In genomic region chr13:112651183-112651582, GRCm38 (mm10) we compare ENCODE assay signal across 18 mouse cellular contexts. TPM values are rescaled to one million over a fixed set of nuclear protein-coding genes. Genes with fewer than 3 reads are reported as not detected.
"Had no signal": no experiment of that assay in that cellular context is flagged by ENCODE, and none has a peak within 500 bp of the region (broad histone marks: within the 10 kb centered on the region; RNA-seq: fewer than 3 reads in every experiment).

No protein-coding gene starts in this region.

- H3K36me3 ChIP-seq: midbrain, embryonic 13.5 days; midbrain, embryonic 15.5 days; neural tube, embryonic 12.5 days had no signal

- H3K4me3 ChIP-seq: megakaryocyte, embryonic 14.5 days; midbrain, embryonic 13.5 days; midbrain, embryonic 15.5 days; neural tube, embryonic 12.5 days had no signal

- ATAC-seq: midbrain, embryonic 13.5 days; midbrain, embryonic 15.5 days had no signal

- H3K4me1 ChIP-seq: megakaryocyte, embryonic 14.5 days; midbrain, embryonic 13.5 days; midbrain, embryonic 15.5 days; neural tube, embryonic 12.5 days had no signal

- H3K9ac ChIP-seq: lung, embryonic 14.5 days; midbrain, embryonic 13.5 days; midbrain, embryonic 15.5 days; neural tube, embryonic 12.5 days had no signal

- DNase-seq: lung, adult 18-20 months; lung, embryonic 14.5 days; lung, postnatal 10 days; lung, postnatal 36 days; right cerebral cortex, postnatal 14 days; right cerebral cortex, postnatal 4 days; spleen, adult 18-20 months; thymus, adult 18-20 months; thymus, postnatal 14 days had no signal

- H3K27me3 ChIP-seq: midbrain, embryonic 13.5 days; midbrain, embryonic 15.5 days; neural tube, embryonic 12.5 days had no signal

- H3K4me2 ChIP-seq: lung, embryonic 14.5 days; midbrain, embryonic 11.5 days; midbrain, embryonic 13.5 days; midbrain, embryonic 15.5 days; neural tube, embryonic 12.5 days had no signal

- H3K27ac ChIP-seq: macrophage; midbrain, embryonic 13.5 days; midbrain, embryonic 15.5 days; neural tube, embryonic 12.5 days had no signal

RNA-seq across cellular contexts. Expression of gene Ddx4, which starts 1.1 kb away (rescaled TPM):
- total RNA-seq: monocyte, adult 5-6 weeks had no signal
- polyA plus RNA-seq: small intestine, adult 2 months had no signal

RNA-seq across cellular contexts. Expression of gene Il31ra, which starts 57.0 kb away (rescaled TPM):
- polyA plus RNA-seq: lung, embryonic 14.5 days; lung, embryonic 16.5 days; macrophage; midbrain, embryonic 11.5 days; midbrain, embryonic 13.5 days; midbrain, embryonic 15.5 days; small intestine, adult 2 months had no signal
